Mouse (Mus musculus) frontal cortex, postnatal 36 days (tissue): ENCODE measurements at regions not wholly inside any gene's neighbourhood (a gene's known extent, or its start where the extent isn't known, plus 50 kb on each side); places are given as distances from the start of the nearest gene placed in this dataset.
A peak's percentile ranks its signal among the peaks of the same experiment; 100 is the strongest.
"Not testable (repeated sequence)": the region's sequence is repeated elsewhere in the genome, so short reads cannot be mapped to it uniquely, and the experiment has no call there.

Source experiments
- DNase-seq, 2 experiments: peaks; one replicate each; pipeline ENCODE4 v3.0.0; 2022; ENCODE audit warnings: low spot score in 2 of 2

DNA sequence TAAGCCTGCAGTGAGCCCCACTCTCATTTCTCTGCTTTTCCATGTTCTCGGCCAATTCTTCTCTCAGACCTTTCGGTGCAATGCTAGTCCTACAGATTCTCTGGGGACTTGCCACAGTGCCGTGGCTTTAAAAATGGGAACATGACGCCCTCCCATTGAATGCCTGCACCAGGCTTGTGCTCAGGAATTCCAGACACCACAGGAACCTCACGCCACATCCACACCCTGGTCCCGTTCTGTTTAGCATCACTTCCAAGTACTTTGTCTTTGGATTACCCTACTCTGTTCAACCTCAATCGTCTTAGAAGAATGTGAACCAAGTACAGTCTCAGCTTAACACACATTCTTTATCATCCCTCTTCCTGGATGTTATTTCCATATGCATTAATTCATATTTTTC lies 66.5 kb downstream of the Nabp1 start:
- DNase-seq = no peak

DNA sequence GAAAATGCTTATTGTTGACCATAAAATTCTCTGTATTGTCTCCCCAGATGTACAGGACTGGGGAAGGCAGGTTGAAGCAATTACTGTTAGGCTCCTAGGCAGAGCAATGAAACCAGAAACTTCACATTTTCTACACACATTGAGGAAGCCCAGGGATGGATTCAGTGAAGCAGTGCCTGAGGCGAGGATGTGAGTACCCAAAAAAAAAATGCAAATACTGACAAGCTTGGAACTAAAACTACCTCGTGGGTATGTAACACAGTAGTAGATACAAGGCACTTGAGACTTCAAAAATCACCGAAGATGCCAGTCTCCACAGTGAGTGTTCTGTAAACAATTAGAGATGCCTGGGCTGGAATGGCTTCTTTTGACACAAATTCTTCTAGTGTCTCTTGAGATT lies 74.6 kb downstream of the Nabp1 start:
- DNase-seq = peak in 1 of 2 experiments; percentile 24

DNA sequence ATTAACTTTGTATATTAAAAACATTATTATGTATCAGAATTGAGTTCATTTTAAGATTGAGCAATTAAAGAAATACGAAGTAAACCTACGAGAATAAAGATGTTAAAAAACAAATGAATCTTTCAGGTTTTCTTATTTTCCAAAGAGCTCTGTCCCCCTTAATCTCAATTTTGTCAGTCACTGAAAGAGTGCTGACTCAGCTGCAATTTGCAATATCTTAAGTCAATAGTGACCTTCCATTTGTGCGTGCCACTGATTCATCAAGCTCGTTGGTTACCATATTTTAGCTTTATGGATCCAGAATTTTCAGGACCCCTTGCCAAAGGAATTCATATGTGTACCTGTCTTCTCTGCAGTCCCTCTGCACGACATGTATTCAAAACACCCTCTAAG lies 75.7 kb downstream of the Nabp1 start:
- no peak for DNase-seq

DNA sequence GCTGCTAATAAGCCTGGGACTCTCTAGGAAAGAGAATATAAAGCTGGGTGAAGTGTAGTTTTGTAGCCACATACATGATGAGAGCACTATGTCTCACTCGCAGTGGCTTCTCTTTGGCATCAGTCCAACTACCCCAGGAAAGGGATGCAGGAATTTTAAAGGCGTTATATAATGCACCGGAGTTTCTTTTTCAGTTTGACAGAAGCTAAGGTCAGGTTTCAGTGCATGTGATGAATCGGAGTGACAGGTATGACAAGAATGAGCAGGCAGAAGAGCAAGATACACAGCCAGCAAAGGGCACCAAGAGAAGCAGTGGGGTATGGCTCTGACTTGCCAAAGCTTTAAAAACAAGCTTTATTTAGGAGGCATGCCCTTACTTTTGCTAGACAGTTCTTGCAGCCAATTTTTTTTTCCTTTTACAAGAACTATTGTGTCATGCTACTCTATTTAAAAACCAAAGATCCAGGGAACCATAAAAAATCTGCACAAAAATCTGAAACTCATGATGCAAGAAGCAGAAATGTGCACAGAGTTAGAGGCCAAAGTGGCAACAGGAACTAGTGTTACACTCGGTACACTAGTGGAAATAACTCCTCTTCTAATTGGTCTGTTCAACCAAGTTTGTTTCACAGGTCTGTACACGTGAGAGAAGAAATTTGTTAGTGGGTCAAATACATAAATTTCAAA lies 76.2 kb downstream of the Nabp1 start:
- no peak for DNase-seq

DNA sequence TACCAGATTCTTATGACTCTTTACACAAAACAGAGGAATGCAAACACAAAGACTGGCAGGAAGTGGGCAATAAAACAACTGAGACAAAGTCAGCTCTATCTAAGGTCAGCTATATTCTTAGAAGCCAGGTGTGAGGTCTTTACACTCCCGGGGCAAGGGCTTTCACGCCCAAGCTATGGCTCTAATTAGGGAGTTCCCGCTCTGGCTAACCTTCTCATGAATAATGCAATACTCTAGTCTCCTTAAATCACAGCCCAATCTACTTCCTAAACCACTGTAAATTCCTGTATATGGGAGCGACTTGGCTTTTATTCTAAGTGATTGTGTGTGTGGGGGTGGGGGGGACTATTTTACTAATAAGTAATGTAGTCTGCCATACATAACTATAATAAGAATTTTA lies 77.7 kb downstream of the Nabp1 start:
- DNase-seq = not testable (repeated sequence)

DNA sequence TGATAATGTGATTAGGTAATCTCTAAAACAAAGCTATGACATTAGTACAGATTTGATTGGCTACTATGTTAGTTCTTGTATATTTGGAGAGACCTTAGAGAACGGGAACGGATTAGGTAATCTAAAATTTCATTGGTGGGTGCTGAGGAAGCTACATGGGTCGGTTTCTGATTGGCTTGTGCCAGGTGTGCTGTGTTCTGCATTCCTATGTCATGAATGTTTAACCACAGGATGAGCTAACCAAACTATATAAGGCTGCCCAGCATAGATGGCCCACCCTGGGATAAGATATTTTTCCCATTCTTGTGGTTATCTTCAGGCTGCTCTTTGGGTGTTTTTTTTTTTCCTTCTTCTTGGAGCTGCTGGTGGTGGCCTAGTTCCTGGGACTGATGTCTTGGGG lies 91.4 kb downstream of the Nabp1 start:
- no peak for DNase-seq

DNA sequence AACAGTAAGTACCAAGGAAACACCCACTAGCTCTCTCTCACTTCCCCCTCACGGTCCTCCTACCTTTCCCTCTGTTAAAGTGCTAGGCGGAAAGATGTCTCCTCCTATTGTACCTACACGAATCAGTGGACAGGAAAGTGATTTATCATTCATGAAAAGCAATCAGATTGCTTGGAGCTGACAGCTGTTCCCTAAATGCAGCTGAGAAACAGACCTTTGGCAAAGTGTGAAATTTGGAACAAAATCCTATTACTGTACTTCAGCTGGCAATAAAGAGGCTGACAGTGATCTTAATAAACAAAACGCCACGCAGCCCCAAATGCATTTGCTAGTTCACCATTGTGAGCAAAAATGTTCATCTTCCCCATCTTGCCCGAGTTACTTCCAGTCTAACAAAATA lies 94.2 kb downstream of the Nabp1 start:
- DNase-seq = no peak

DNA sequence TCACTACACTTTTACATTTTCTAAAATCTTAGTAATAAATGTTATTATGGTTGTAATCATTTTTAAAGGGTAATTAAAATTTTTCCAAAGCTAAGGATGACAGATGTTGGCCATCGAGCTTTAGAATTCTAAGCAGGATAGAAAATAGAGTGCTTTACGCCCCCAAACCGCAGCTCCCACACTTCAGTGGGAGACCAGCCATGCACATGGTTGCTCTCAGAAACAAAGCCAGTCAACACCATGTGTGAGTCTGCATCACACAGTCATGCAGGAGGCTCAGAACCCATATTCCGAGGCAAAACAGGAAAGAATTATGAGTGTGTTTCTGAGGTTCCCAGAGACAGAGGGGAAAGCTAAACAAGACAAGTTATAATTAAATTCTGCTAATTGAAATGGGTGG lies 91.3 kb downstream of the Cavin2 start:
- peak; percentile 43 to 59 for DNase-seq

DNA sequence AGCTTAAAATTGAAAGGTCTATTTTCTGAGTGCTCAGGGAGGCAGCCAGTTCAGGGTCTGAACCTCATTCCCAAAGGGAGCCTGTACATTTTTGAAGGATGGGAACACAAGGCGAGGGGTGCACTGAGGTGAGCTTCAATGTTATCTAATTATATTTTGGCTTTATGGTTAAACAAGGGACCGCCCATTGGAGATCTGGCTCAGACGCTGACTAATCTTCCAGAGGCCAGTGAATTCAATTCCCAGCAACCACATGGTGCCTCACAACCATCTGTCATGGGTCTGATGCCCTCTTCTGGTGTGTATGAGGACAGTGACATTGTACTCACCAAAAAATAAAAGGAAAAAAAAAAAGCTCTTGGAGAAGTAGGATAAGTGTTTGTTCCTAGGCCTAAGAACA lies 78.7 kb downstream of the Cavin2 start:
- no peak for DNase-seq

DNA sequence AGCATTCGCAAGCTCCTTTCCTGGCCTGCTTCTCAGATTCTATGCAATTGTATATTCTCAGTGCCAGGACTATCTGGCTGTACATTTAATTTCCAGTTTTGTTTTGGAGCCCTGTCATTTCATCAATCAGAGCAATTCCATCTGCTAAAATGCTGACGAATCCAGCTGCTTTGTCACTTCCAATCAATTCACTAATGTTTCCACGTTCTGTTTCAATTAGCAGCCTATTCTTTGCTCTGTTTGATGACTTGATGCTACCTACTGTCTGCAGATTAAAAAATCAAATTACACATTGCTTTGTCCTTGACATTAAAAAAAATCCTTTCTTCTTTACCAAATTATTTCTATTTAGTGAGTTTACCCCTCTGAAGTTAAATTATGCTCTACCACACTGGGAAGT lies 71.2 kb downstream of the Cavin2 start:
- no peak for DNase-seq
